Mouse (Mus musculus) heart, embryonic 14.5 days (tissue): ENCODE measurements around the gene Ccer2. TPM values are rescaled to one million over a fixed set of nuclear protein-coding genes. Genes with fewer than 3 reads are reported as not detected.

Experiments
- ATAC-seq: fragments of 200-750 bp; cut with Nextera tagmentation; 2 replicates; pipeline ENCODE4 v1.8.0; 2017; ENCODE audit warnings: low read depth, moderate TSS enrichment; ENCODE audit not compliant: insufficient number of reproducible peaks, insufficient read depth, low FRiP score
- H3K27ac ChIP-seq, 2 experiments: fragments of 200-500 bp in 1 of 2; fragments of 300-500 bp in 1 of 2; sonication (generic) in 1 of 2; replicated peaks in 1 of 2; 2 replicates each; pipeline ENCODE4 v1.5.1; 2012 to 2014; ENCODE audit warnings: low read depth in 2 of 2, low read length in 2 of 2, control low read depth in 1 of 2, mild to moderate bottlenecking in 1 of 2, mixed read lengths in 1 of 2; ENCODE audit not compliant: control insufficient read depth in 1 of 2, insufficient read depth in 1 of 2
- H3K27me3 ChIP-seq: fragments of 300-500 bp; sonication (generic); 2 replicates; pipeline ENCODE4 v1.6.1; 2014; ENCODE audit warnings: mild to moderate bottlenecking, low read length, control low read depth; ENCODE audit not compliant: control insufficient read depth, insufficient read depth
- H3K36me3 ChIP-seq: fragments of 300-500 bp; sonication (generic); 2 replicates; pipeline ENCODE4 v1.6.1; 2014; ENCODE audit warnings: mild to moderate bottlenecking, control low read depth, low read length, mixed read lengths; ENCODE audit not compliant: control insufficient read depth, insufficient read depth
- H3K4me1 ChIP-seq, 2 experiments: fragments of 200-500 bp in 1 of 2; fragments of 300-500 bp in 1 of 2; sonication (generic) in 1 of 2; 2 replicates each; pipeline ENCODE4 v1.6.1; 2012 to 2014; ENCODE audit warnings: low read length in 2 of 2, control low read depth in 1 of 2, mixed read lengths in 1 of 2; ENCODE audit not compliant: control insufficient read depth in 2 of 2, insufficient read depth in 2 of 2
- H3K4me2 ChIP-seq: fragments of 300-500 bp; sonication (generic); 2 replicates; pipeline ENCODE4 v1.6.1; 2014; ENCODE audit warnings: mild to moderate bottlenecking, low read length
- H3K4me3 ChIP-seq, 2 experiments: fragments of 200-500 bp in 1 of 2; fragments of 300-500 bp in 1 of 2; sonication (generic) in 1 of 2; 2 replicates each; pipeline ENCODE4 v1.5.1; 2012 to 2014; ENCODE audit warnings: low read length in 2 of 2, mild to moderate bottlenecking in 2 of 2, control low read depth in 1 of 2, low read depth in 1 of 2, moderate library complexity in 1 of 2; ENCODE audit not compliant: control insufficient read depth in 1 of 2, insufficient read depth in 1 of 2
- H3K9ac ChIP-seq: fragments of 300-500 bp; sonication (generic); 2 replicates; pipeline ENCODE4 v1.6.1; 2014; ENCODE audit warnings: mild to moderate bottlenecking, low read length
- H3K9me3 ChIP-seq: fragments of 300-500 bp; sonication (generic); 2 replicates; pipeline ENCODE4 v1.6.1; 2016; ENCODE audit warnings: low read length, control low read depth; ENCODE audit not compliant: control insufficient read depth
- WGBS: fragments of 180-500 bp; shearing (Covaris S2); extraction: QIAGEN DNeasy Blood & Tissue Kit; methylation state at CpG from one replicate; pipeline ENCODE4 v1.1.7; 2014; 5-methylcytosine and 5-hydroxymethylcytosine counted together
- polyA plus RNA-seq: library from polyadenylated mRNA; unstranded; fragments of >200 nt; fragmentation: Nextera tagmentation; extraction: Ambion mirVana; gene quantifications from 2 replicates; pipeline ENCODE4 v1.2.1, GENCODE M21; 2014

Gene Ccer2
- polyA plus RNA-seq, 1 experiment from 2014 or later: not detected

- H3K4me1 ChIP-seq: peaks cover 21 to 34% of the 10 kb centered on the region in 2 experiments
- H3K4me3 ChIP-seq: peak within 1 kb of the TSS; percentile 68 to 71
- 3% methylated on average over 27 of the region's 35 CpGs for WGBS
- H3K9ac ChIP-seq: peak within 1 kb of the TSS; percentile 93
- peak within 1 kb of the TSS; percentile 100 for H3K27ac ChIP-seq
- H3K36me3 ChIP-seq: peaks cover 17% of the 10 kb centered on the region
- peak; percentile 10 for ATAC-seq
- no peaks in the 10 kb centered on the region for H3K9me3 ChIP-seq
- H3K27me3 ChIP-seq: no peaks in the 10 kb centered on the region
- H3K4me2 ChIP-seq: peak within 1 kb of the TSS; percentile 97
Observed at GRCm38 (mm10) chr7:28808221-28808941, 52.4 kb downstream of the Ccer2 start, which contains the start of gene Hnrnpl. TSS of gene Hnrnpl (plus strand) at chr7:28808541.

Other genes starting within 250 kb of the Ccer2 start
- not detected in 2 replicates for gene Ifnl2, start 245.7 kb upstream of the Ccer2 start, polyA plus RNA-seq
- gene Ifnl3, start 233.3 kb upstream of the Ccer2 start, polyA plus RNA-seq: not detected in 2 replicates
- not detected in 2 replicates for gene Sycn, start 215.3 kb upstream of the Ccer2 start, polyA plus RNA-seq
- gene Nccrp1, start 208.9 kb upstream of the Ccer2 start, polyA plus RNA-seq: not detected in 2 replicates
- gene Samd4b, start 158.0 kb upstream of the Ccer2 start, polyA plus RNA-seq: 23.5 and 25.2 TPM in 2 replicates
- 21.1 and 22.1 TPM in 2 replicates for gene Pak4, start 158.0 kb upstream of the Ccer2 start, polyA plus RNA-seq
- gene Acp7, start 124.8 kb upstream of the Ccer2 start, polyA plus RNA-seq: not detected in 2 replicates
- 3.7 and 4.2 TPM in 2 replicates for gene Fbxo27, start 63.3 kb upstream of the Ccer2 start, polyA plus RNA-seq
- 8.0 and 8.6 TPM in 2 replicates for gene Fbxo17, start 39.4 kb upstream of the Ccer2 start, polyA plus RNA-seq
- 129 and 135 TPM in 2 replicates for gene Mrps12, start 14.4 kb upstream of the Ccer2 start, polyA plus RNA-seq
- gene Sars2, start 14.2 kb upstream of the Ccer2 start, polyA plus RNA-seq: 18.8 and 20.3 TPM in 2 replicates
- 56.4 and 57.7 TPM in 2 replicates for gene Sirt2, start 10.6 kb downstream of the Ccer2 start, polyA plus RNA-seq
- 25.7 and 29.5 TPM in 2 replicates for gene Nfkbib, start 11.3 kb downstream of the Ccer2 start, polyA plus RNA-seq
- gene Rinl, start 32.8 kb downstream of the Ccer2 start, polyA plus RNA-seq: 2.1 and 3.7 TPM in 2 replicates
- 151 and 155 TPM in 2 replicates for gene Hnrnpl, start 52.4 kb downstream of the Ccer2 start, polyA plus RNA-seq
- gene Ech1, start 69.0 kb downstream of the Ccer2 start, polyA plus RNA-seq: 252 and 254 TPM in 2 replicates
- 4.7 and 4.8 TPM in 2 replicates for gene Lgals4, start 77.7 kb downstream of the Ccer2 start, polyA plus RNA-seq
- 1.3 and 2.6 TPM in 2 replicates for gene Lgals7, start 107.7 kb downstream of the Ccer2 start, polyA plus RNA-seq
- 0.27 and 0.46 TPM in 2 replicates for gene Capn12, start 125.2 kb downstream of the Ccer2 start, polyA plus RNA-seq
- gene Actn4, start 206.2 kb downstream of the Ccer2 start, polyA plus RNA-seq: 221 and 228 TPM in 2 replicates
- gene Eif3k, start 225.7 kb downstream of the Ccer2 start, polyA plus RNA-seq: 286 and 319 TPM in 2 replicates
- gene Map4k1, start 225.9 kb downstream of the Ccer2 start, polyA plus RNA-seq: 2.8 and 3.3 TPM in 2 replicates